Mouse (Mus musculus): Measurements from ENCODE around the gene Ripor2. TPM values are rescaled to one million over a fixed set of nuclear protein-coding genes. Genes with fewer than 3 reads are reported as not detected.

The Ripor2 gene
- total RNA-seq, 2 experiments from 2014 or later: 3.7 to 3.8 TPM

DNA sequence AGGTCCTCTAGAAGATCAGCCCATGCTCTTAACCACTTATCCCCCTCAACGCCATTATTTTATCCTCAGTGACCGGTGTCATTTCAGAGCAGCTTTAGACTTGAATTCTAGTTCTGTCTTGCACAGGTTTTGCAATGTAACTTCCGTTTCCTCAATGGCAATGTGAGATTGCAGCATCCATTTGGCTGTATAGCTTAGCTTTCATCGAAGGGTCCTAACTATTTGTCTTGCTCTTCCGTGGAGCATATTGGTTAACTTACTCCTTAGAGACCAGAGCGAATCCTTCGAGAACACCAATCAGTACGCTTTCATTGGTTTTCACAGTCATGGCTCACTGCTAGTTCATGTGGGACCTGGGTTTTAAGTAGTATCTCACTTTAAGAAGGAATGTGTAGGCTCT lies 34.7 kb downstream of the Ripor2 start:
- DNase-seq (ENCODE audit: low spot score in 2 of 2): no peak

DNA sequence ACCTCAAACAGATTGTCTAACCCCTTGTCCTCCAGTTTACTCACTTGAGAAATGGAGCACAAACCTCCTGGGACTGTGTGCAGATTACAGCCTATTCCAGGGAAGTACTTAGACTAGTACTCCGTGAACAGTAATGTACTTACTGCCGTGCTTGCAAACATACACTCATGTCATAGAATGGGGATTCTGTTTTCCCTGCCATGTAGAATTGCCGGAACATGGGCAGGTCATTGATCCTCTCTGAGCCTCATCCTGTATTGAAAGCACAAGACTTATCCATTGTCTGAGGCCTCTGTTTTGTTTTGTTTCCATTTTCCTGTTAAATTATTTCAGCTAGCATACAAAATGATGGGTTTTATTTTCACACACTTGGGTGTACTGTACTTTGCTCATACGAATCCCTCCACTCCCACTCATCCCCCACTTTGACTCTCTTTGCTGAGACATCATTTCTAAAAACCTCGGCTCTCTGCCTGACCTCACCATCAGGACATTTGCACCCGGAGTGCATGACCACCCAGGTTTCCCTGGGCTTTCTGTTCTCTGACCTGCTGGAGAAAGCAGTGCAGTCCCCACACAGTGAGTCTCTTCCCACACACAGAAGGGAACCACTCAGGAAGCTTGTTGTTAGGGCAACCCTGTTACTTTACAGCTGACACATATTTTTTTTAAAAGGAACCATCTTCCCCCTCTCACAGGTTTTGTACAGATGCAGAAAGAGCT lies 35.2 kb downstream of the Ripor2 start:
- DNase-seq (ENCODE audit: low spot score in 2 of 2): no peak

DNA sequence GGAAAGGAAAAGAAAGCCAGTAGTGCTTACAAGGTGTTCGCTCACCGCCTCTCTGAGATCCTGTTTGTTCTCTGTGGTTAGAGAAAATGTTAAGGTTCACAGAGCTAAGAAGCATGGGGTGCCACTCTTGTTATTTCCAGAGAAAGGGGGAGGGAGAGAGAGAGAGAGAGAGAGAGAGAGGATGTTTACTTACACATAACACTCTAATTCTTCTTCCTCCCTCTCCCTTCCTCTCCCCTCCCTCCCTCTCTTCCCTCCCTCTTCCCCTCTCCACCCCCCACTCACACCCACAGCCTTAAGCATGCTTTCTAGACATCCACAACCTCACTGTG lies 35.8 kb downstream of the Ripor2 start:
- no peak for DNase-seq (ENCODE audit: low spot score in 2 of 2)

DNA sequence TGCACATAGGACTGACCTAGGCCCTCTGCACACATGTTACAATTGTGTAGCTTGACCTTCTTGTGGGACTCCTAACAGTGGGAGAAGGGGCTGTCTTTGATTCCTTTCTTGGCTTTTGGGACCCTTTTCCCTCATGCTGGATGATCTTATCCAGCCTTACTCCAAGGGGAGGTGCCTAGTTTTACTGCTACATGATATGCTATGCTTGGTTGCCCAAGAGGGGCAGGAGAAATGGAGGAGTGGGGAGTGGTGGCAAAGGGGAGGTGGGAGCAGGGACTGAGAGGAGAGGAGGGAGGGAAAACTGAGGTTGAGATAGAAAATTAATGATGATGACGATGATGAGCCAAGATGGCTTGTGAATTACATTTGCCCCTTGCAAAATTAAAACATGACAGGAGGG lies 37.7 kb downstream of the Ripor2 start:
- no peak for DNase-seq (ENCODE audit: low spot score in 2 of 2)

DNA sequence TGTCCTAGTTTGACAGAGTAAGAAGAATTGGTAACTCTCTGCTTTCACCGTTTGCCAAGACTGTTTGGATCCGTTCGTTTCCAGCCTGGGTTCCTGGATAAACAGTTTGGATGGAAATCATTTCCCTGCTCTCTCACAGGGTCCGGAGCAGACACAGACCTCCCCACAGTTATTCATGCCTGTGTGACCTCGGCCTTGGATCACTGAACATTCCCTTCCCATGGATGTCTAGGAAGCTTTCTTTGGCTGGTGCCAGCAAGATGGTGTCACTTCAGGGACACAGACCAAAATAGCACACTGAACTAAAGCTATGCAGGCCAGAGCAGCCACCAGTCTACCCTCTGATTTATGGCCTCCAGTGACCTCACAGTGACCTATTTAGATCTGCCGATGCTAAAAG lies 38.5 kb downstream of the Ripor2 start:
- DNase-seq (ENCODE audit: low spot score in 2 of 2): peak; percentile 38 to 52

DNA sequence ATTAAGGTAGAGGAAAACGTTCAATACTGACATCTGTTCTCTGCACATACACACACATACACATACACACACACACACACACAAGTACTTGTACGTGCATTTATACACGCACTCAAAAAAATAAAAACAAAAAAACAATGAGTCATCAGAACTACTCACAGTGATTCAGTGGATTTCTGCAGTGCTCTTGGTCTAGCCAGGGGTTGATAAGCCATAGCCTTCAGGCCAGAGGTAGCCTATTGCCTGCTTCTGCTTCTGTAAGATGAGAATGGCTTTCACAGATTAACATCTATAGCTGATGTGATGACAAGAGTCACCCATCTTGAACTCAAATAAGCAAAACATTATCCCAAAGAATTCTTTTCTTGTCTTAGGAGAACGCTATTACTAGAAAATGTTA lies 41.6 kb downstream of the Ripor2 start:
- no peak for DNase-seq (ENCODE audit: low spot score in 2 of 2)

DNA sequence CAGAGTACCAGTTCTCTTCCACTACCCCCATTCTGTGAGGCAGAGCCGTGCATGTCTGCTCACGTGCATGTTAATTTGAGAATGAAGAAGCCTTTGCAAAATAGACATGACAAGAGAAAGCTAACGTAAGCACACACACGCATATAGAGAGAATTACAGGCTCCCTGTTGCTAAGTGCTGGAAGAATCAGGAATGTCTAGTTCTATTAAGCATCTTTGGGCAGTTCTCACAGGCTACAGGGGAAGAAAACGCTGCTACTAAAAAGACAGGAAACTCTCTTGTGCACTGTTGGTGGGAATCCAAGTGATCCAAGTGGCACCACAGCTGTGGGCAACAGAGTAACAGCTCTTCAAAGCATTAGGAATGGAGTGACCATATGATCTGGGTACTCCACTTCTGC lies 43.1 kb downstream of the Ripor2 start:
- DNase-seq (ENCODE audit: low spot score in 2 of 2): no peak

DNA sequence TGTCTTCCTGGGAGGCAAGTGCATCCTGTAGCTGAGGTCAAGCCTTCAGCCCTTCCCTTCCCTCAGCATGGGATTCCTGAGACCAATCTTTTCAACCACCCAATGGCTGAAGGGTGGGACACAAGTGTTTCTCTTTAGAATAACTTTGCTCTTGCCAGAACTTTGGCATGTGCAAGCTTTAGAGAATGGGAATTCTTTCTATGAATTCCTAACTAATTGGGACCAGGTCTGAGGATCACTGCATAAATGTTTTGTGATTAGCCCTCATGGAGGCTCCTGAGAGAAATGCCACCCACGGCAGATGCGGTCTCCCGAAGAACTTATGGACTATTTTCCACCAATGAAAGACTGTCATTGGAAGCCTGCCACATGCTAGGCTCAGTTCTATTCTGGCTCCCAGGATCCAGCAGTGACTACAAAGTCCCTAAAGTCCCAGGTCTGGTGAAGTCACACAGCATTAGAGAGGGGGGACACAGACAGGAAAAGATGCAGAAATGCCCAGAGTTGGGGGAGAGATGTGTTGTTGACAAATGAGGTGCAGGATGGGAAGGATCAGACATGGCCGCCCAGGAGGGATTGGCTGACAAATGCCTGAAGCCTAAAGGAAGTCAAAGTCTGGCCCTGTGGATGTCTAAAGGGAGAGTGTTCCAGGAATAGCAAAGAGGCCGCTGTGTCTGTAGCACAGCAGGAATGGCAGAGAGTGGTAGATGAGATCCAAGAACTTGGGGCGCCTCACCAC lies 44.9 kb downstream of the Ripor2 start:
- no peak for DNase-seq (ENCODE audit: low spot score in 2 of 2)

DNA sequence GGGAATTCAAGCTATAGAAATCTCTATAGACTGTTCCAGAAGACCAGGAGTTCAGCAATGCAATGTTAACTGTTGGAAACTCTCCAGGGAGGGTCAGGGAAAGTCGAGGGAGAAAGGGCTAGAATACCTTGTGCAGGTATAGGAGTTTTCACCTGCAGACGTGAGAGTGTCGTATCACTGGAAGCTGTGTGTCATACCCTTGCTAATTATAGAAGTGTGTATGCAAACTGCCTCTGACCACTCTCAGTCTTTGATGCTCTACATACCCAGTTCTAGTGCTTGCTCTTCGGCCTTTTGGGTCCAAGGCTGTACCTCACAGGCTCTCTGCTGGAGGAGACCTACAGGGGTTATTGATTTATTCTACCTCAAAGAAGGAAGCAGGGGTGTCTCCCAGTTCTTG lies 46.2 kb downstream of the Ripor2 start:
- DNase-seq (ENCODE audit: low spot score in 2 of 2): no peak

DNA sequence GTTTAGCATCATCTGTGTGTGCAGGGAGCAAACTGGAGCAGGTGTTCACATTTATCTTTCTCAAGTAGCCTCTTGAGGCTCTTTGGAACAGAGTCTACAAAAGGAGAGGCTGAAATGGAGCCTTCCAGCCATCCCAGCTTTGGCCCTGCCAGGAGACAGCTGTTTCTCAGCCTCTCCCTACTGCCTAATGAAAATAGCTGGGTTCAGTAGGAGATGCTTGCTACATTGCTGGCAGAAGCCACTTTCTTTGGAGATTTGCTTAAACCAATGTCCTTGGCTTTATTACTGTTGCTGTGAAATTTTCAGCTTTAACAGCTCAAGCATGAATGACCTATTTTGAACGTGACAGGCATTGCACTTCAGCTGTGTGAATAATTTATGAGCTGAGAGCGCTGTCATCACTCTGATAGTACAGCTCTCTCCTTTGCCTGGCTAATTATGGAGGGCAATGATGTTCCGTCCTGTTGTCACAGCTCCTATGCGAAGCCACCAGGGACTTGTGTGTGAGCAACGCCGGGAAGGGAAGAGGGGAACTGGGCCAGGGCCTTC lies 47.2 kb downstream of the Ripor2 start:
- no peak for DNase-seq (ENCODE audit: low spot score in 2 of 2)

DNA sequence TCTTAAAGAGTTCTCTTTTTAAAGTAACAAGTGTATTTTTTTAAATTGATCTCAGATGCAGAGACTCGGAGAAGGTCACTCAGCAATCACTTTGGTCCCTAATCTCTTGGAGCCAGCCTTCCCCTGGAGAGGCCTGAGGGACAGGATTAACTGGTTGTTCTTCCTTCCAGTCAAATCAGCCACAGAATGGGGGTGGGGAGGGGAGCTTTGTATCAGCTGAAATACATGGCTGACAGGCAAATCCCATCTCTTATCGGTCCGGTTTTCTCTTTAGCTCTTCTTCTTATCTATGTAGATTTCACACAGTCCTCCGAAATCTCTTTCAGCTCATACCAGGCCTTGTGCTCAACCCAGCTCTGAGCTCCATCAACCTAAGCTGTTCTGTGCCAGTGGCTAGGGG lies 48.4 kb downstream of the Ripor2 start:
- DNase-seq (ENCODE audit: low spot score in 2 of 2): no peak

DNA sequence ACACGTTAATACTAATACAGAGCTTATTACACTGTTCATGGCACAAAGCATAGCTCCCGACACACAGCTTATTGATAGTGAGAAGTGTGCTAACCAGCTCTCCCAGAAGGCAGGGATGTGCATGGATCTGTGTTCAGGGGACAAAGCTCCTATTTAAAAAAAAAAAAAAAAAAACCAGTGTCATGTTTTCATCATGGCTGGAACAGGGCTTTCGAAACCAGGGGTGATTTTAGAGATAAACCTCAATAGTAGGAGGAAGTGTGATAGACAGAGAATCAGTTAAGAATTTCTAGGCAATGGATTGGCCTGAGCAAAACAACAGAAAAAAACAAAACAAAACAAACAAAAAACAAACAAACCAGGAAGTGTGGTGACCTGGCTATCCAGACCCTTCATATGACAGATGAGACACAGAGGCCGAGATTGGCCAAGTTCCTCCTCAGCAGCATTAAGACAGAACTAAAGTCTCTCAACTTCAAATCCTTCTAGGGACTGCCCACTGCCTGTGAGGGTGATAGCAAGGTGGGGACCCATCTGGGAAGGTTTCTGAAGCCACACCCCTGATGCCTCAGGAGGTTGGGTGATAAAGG lies 51.1 kb downstream of the Ripor2 start:
- no peak for DNase-seq (ENCODE audit: low spot score in 2 of 2)

DNA sequence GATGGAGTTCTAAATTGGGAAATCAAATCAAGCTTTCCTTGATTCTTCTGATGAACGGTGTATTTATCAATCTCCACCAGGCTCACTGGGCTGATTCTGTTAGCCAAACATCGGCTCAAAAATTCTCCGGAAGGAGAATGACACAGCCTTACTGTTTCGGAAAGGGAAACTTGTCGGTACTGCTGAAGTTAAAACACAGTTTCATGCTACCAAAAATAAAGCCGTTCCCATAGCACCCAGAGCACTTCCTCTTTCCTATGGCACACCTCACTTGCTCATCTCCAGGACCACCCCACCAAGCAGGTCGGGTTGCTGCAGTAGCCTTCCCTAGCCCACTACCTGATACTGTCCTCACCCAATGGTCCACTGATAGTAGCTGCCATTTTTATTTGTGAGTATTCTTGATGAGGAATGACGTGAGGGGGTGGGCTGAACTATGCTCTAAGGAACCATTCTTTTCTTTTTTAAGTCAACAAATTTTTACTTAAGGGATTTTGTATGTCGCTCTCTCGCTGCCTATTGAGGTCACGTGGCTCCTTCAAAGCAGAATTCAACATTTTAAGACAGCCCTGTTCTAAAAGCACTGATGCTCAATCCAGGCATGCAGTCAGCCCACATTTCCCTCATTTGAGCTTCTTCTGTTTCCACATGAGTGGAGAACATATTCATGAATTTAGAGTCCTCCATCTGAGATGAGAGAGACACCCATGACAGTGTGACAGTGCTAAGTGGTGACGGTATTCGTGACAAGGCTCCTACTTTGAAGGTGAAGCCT lies 52.5 kb downstream of the Ripor2 start:
- no peak for DNase-seq (ENCODE audit: low spot score in 2 of 2)

DNA sequence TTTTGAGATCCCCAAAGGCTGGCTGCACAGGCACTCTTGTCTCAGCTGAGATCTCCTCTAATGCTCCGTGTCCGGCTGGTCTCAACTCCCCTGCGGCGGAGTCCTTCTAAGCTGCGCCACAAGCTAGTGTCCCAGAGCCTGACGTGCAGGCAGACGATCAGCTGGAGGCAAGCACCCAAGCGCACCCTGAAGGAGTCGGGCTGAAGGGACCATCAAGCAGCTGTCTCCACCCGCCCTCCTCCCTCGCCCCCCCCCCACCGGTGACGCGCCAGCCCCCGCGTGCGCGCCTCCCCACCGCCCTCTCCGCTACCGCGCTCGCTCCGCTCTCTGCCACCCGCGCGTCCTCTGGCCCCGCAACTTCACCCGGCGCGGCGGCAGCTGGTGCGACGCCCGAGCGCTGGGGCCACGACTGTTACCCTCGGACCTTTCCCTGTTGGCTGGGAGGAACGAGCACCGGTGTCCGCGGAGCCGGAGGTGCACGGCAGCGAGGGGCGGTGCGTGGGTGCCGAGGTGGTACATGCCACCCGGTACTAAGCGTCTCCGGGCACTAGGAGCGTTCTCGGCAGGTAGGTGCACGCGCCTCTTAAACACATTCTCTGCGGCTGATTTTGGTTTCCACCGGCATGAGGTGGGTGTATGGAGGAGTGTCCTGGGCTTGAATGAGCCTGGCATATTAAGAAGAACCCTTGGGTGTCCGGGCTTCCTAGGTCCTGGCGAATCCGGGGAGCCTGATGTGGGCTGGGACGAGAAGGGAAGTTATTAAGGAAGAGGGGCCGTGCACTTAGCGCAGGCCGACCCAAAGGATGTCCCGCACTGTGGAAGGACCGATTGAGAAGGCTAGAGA lies 56.6 kb downstream of the Ripor2 start:
- peak; percentile 25 to 38 for DNase-seq (ENCODE audit: low spot score in 2 of 2)

DNA sequence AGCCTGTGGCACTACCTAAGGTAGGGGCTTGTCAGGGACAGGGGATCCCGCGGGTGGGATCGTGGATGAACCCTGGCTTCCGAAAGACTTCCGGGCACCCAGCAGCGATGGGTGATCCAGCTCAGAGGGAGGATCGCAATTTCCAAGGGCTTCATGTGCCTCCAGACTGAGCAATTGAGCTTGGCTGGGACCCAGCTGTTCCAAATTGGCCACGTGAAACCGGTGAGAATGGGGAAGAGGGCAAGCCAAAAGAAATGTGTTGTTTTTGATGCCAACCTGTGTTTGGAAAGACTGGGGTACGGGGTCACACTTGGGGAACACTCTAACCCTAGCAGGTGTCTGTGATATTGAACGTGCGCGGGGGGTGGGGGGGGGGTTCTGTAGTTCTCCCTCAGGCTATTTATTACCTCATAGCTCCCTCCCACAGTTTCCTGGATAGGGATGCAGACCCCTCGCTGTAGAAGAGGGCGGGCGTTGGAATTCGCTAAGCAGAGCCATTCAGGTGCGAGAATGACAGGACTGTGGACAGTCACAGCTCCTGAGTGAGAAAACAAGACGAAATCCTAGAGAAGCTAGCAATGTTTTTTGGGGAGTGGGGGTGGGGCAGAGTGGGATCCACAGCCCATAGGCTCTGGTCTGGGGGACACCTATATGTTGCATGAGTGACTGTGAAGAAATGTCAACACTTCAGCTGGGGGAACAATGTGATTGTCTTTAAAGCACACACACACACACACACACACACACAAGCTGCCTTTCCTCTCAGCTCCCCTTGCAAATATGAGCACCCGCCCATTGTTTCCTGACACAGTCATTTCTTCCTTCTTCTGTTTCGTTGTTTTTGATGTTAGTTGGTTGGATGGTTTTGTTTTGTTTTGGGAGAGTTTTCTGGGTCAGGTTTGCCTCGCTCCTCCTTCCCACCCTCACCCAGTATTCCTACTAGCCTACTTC lies 57.5 kb downstream of the Ripor2 start:
- no peak for DNase-seq (ENCODE audit: low spot score in 2 of 2)

DNA sequence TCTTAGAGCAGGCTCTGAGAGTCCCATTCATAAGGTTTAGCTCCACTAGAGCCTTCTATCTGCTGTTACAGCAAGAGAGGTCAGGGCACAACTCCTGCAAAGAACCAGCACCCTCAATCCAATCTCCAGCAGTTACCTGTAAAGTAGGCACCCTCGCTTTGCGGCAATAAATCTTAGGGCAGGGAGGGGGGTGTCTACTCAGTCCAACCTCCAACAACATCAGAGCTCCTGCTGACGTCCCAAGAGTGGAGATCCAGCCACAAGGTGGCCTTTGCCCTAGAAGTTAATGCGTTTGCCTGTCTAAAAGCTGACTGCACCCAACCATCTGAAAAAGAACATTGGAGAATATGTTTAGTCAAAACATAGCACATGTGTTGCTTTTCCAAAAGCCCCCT lies 58.2 kb downstream of the Ripor2 start:
- DNase-seq (ENCODE audit: low spot score in 2 of 2): no peak

DNA sequence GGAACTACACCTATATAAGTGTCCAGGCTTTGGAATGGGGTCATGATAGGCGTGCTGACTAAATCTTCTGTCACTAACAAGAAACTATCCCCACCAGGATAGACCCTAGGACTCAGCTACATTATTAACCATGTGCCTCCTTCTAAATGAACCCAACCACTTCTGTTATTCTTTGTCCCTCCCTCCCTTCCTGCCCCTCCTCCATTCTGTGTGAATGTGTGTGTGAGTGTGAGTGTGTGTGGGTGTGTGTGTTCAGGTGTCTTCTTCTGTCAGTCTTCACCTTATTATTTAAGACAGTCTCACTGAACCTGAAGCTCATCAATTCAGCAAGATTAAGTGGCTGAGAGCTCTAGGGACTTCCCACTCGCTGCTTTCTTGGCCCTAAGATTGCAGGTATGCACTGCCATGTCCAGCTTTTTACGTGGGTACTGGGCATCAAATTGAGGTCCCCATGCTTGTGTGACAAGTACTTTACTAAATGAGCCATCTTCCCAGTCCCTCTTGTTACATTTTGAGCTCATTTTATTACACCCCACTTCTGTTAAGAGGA lies 58.9 kb downstream of the Ripor2 start:
- no peak for DNase-seq (ENCODE audit: low spot score in 2 of 2)

DNA sequence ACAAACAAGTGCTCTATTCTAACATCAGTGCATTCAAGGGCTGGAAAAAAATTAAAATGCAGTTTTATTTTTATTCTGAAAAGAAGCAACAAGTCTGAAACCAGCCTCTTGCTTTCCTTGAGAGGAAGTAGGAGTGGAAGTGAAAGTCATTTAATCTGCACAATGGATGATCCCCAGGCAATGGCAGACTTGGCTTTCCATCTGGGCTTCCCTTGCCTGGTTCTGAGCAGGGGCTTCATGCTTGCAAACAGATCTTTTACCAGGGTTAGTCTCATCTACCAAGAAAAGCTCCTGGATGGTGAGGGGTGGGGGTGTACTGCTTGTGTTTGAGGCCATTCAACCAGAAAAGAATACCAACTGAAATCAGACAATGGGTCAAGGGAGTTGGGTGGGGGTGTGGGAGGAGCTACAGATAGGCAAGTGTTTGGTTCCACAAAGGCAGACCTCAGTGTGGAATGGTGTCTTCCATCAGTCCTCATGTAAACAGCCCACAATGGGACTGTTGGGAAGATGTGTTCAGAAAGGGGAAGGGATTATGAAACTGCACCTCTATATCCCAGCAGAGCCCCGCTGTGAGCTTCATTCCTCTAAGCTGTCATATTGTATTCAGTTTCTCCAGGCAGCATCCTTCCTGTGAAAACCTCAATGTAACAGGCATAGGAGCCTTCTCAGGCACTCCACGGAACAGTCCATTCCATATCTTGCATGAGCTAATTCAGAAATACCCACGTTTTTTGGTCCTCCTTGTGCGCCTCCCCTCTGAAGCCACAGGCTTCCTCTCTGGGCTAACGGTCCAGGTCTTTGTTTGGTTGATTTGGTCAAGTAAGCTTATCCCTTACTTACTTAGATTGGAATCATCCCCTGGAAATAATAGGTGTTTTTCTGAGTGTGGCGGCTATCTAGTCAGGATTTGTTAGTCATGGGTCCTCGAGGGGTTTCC lies 59.8 kb downstream of the Ripor2 start:
- no peak for DNase-seq (ENCODE audit: low spot score in 2 of 2)
